Mouse (Mus musculus): Measurements from ENCODE around the gene Prss58. TPM values are rescaled to one million over a fixed set of nuclear protein-coding genes. Genes with fewer than 3 reads are reported as not detected.
A peak's percentile ranks its signal among the peaks of the same experiment; 100 is the strongest.

Prss58 gene
- not detected for total RNA-seq (2021)
- long read RNA-seq, experiment 1 = 0 reads
- long read RNA-seq, experiment 2 = 0 reads

- DNase-seq = no peak
These were observed at the start of gene Prss58 for GRCm38 (mm10) chr6:40900287-40900686. TSS of gene Prss58 (minus strand) at chr6:40900387.

GRCm38 (mm10) chr6:40940457-40940856 lies 40.3 kb upstream of the Prss58 start, which contains the start of gene 1700074P13Rik:
TSS of gene 1700074P13Rik (minus strand) at chr6:40940557.
- DNase-seq = no peak

GRCm38 (mm10) chr6:40919954-40920353 lies 19.8 kb upstream of the Prss58 start:
- DNase-seq = no peak

GRCm38 (mm10) chr6:40894716-40895115 lies 5.5 kb downstream of the Prss58 start:
- no peak for DNase-seq

GRCm38 (mm10) chr6:40893577-40893976 lies 6.6 kb downstream of the Prss58 start:
- peak; percentile 63 for DNase-seq

GRCm38 (mm10) chr6:40891754-40892153 lies 8.4 kb downstream of the Prss58 start:
- DNase-seq = no peak

GRCm38 (mm10) chr6:40890973-40891372 lies 9.2 kb downstream of the Prss58 start:
- DNase-seq = no peak

- DNase-seq = no peak
These were observed 12.8 kb downstream of the Prss58 start, which contains the start of gene Moxd2 for GRCm38 (mm10) chr6:40887394-40887793. TSS of gene Moxd2 (minus strand) at chr6:40887494.

GRCm38 (mm10) chr6:40845283-40845682 lies 54.9 kb downstream of the Prss58 start:
- DNase-seq = no peak

Other genes with a start within 250 kb of the Prss58 start
- not detected for gene Moxd2, start 12.9 kb downstream of the Prss58 start, total RNA-seq (2021)
- not detected for gene 1700074P13Rik, start 40.2 kb upstream of the Prss58 start, total RNA-seq (2021)
- gene Gm4744, start 51.5 kb upstream of the Prss58 start, total RNA-seq (2021) = not detected
- gene 1810009J06Rik, start 64.4 kb upstream of the Prss58 start, total RNA-seq (2021) = not detected
- gene Gm2663, start 99.1 kb upstream of the Prss58 start, total RNA-seq (2021) = not detected
- not detected for gene 2210010C04Rik, start 135.1 kb upstream of the Prss58 start, total RNA-seq (2021)

Data from adrenal gland, postnatal 10 days (tissue).